Mouse (Mus musculus) E14TG2a.4 (cell line): Measurements from ENCODE around the gene Ppfibp1.

Experiments used
- CTCF ChIP-seq: conservative IDR thresholded peaks from 2 replicates; pipeline ENCODE4 v1.5.1; 2014; ENCODE audit warnings: low read length
- NANOG ChIP-seq: IDR thresholded peaks from 2 replicates; pipeline ENCODE4 v1.6.1; 2014; ENCODE audit warnings: borderline replicate concordance, low read length, mixed read lengths

DNA sequence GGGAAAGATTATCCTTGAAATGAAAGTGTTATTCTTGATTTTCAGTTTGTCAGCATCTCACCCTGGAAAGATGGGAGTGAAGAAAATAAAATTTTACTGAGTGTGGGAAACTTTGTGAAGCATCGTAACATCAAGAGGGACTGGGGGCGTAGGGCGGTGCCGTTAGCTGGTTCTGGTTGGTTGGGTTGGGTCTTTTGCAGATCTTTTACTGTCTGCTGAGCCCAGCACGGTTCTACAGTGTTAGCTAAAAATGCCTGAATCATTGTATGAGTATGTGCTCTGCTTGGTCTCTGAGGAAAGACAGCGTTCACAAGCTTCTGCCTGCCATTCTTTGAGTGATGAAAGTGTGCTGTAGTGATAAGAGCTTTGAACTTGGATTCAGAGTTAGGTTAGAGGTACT lies 13.9 kb upstream of the Ppfibp1 start:
- TF ChIP-seq CTCF (no peak), NANOG (no peak)
